Mouse (Mus musculus) stomach, embryonic 15.5 days (tissue): ENCODE data around the gene Ube2l3. TPM values are rescaled to one million over a fixed set of nuclear protein-coding genes. Genes with fewer than 3 reads are reported as not detected.
A peak's percentile ranks its signal among the peaks of the same experiment; 100 is the strongest.

Experiments
- ATAC-seq: fragments of 200-750 bp; cut with Nextera tagmentation; 2 replicates; pipeline ENCODE4 v1.8.0; 2017; ENCODE audit warnings: low read depth, moderate number of reproducible peaks, moderate TSS enrichment; ENCODE audit not compliant: insufficient read depth, low FRiP score
- H3K27ac ChIP-seq: fragments of 300-500 bp; sonication (generic); 2 replicates; pipeline ENCODE4 v1.5.1; 2015; ENCODE audit warnings: mild to moderate bottlenecking, inconsistent platforms
- H3K27me3 ChIP-seq: fragments of 300-500 bp; sonication (generic); replicated peaks from 2 replicates; pipeline ENCODE4 v1.6.1; 2015; ENCODE audit warnings: inconsistent platforms
- H3K36me3 ChIP-seq: fragments of 300-500 bp; sonication (generic); 2 replicates; pipeline ENCODE4 v1.6.1; 2015; ENCODE audit warnings: inconsistent platforms
- H3K4me1 ChIP-seq: fragments of 300-500 bp; sonication (generic); 2 replicates; pipeline ENCODE4 v1.6.1; 2015; ENCODE audit warnings: inconsistent platforms
- H3K4me2 ChIP-seq: fragments of 300-500 bp; sonication (generic); 2 replicates; pipeline ENCODE4 v1.6.1; 2015; ENCODE audit warnings: mild to moderate bottlenecking, inconsistent platforms
- H3K4me3 ChIP-seq: fragments of 300-500 bp; sonication (generic); replicated peaks from 2 replicates; pipeline ENCODE4 v1.5.1; 2015; ENCODE audit warnings: inconsistent platforms
- H3K9ac ChIP-seq: fragments of 300-500 bp; sonication (generic); 2 replicates; pipeline ENCODE4 v1.6.1; 2015; ENCODE audit warnings: inconsistent platforms
- H3K9me3 ChIP-seq: fragments of 300-500 bp; sonication (generic); 2 replicates; pipeline ENCODE4 v1.6.1; 2016; ENCODE audit warnings: inconsistent platforms
- WGBS: fragments of 180-500 bp; shearing (Covaris S2); methylation state at CpG from one replicate; pipeline ENCODE4 v1.1.7; 2015; 5-methylcytosine and 5-hydroxymethylcytosine counted together
- microRNA counts: library from miRNA; unstranded; fragments of <30 nt; microRNA quantifications from one replicate; lab custom pipeline; 2016
- microRNA-seq: library from miRNA; unstranded; fragments of <30 nt; microRNA quantifications from one replicate; pipeline ENCODE4, GENCODE M21; 2016
- polyA plus RNA-seq: library from polyadenylated mRNA; unstranded; fragments of >200 nt; fragmentation: Nextera tagmentation; extraction: Ambion mirVana; gene quantifications from 2 replicates; pipeline ENCODE4 v1.2.1, GENCODE M21; 2015

Ube2l3 gene
- polyA plus RNA-seq, 1 experiment from 2014 or later: 314 TPM

- WGBS: 60% methylated on average over 7 of the region's 7 CpGs
- no peak overlapping the region for H3K4me3 ChIP-seq
- H3K4me1 ChIP-seq: no peaks in the 10 kb centered on the region
- no peaks in the 10 kb centered on the region for H3K27me3 ChIP-seq
- ATAC-seq: no peak
- H3K27ac ChIP-seq: no peak overlapping the region
- H3K4me2 ChIP-seq: no peak overlapping the region
- no peaks in the 10 kb centered on the region for H3K9me3 ChIP-seq
- H3K36me3 ChIP-seq: peaks cover 35% of the 10 kb centered on the region
- no peak overlapping the region for H3K9ac ChIP-seq
These were observed 99.7 kb downstream of the Ube2l3 start for GRCm38 (mm10) chr16:17102630-17103220.

MicroRNA genes within 50 kb of the gene (microRNA counts, 519-probe panel; counts per million panel counts)
- microRNA mmu-miR-130b (lab: Ali Mortazavi, UCI) (3,346 counts per million, percentile 84 among the panel's probes with 10 or more counts), microRNA mmu-miR-301b (lab: Ali Mortazavi, UCI) (2,344 counts per million, percentile 48 among the panel's probes with 10 or more counts)

Small RNA genes lying within 50 kb of the gene (microRNA-seq; reads per million reads assigned to microRNA genes)
- 6,097 reads per million, percentile 91 among the genes with 10 or more reads in this experiment for gene Mir130b
- 82.3 reads per million, percentile 48 among the genes with 10 or more reads in this experiment for gene Mir301b

Other genes starting within 250 kb of the Ube2l3 start
- gene Mapk1, start 219.3 kb downstream of the Ube2l3 start, polyA plus RNA-seq: 153 and 156 TPM in 2 replicates
- 16.9 and 20.7 TPM in 2 replicates for gene Ypel1, start 133.0 kb downstream of the Ube2l3 start, polyA plus RNA-seq
- 118 and 131 TPM in 2 replicates for gene Ppil2, start 91.4 kb downstream of the Ube2l3 start, polyA plus RNA-seq
- 23.5 and 34.5 TPM in 2 replicates for gene 2610318N02Rik, start 77.5 kb downstream of the Ube2l3 start, polyA plus RNA-seq
- 156 and 180 TPM in 2 replicates for gene Sdf2l1, start 70.3 kb downstream of the Ube2l3 start, polyA plus RNA-seq
- gene Ydjc, start 58.0 kb downstream of the Ube2l3 start, polyA plus RNA-seq: 20.2 and 22.4 TPM in 2 replicates
- gene Ccdc116, start 55.4 kb downstream of the Ube2l3 start, polyA plus RNA-seq: 1.5 and 1.9 TPM in 2 replicates
- 0.39 and 0.57 TPM in 2 replicates for gene Rimbp3, start 6.0 kb upstream of the Ube2l3 start, polyA plus RNA-seq
- gene Hic2, start 30.9 kb upstream of the Ube2l3 start, polyA plus RNA-seq: 4.5 and 6.1 TPM in 2 replicates
- 18.2 and 19.2 TPM in 2 replicates for gene Tmem191c, start 73.4 kb upstream of the Ube2l3 start, polyA plus RNA-seq
- gene Serpind1, start 128.7 kb upstream of the Ube2l3 start, polyA plus RNA-seq: 5.8 and 12.9 TPM in 2 replicates
- gene Snap29, start 203.3 kb upstream of the Ube2l3 start, polyA plus RNA-seq: 14.4 and 16.1 TPM in 2 replicates
- gene Pi4ka, start 203.7 kb upstream of the Ube2l3 start, polyA plus RNA-seq: 28.1 and 28.4 TPM in 2 replicates
- gene Crkl, start 249.3 kb upstream of the Ube2l3 start, polyA plus RNA-seq: 55.1 and 56.0 TPM in 2 replicates